Mouse (Mus musculus) midbrain, embryonic 16.5 days (tissue): Measurements from ENCODE around the gene Creld2. TPM values are rescaled to one million over a fixed set of nuclear protein-coding genes. Genes with fewer than 3 reads are reported as not detected.
"Not testable (repeated sequence)": the region's sequence is repeated elsewhere in the genome, so short reads cannot be mapped to it uniquely, and the experiment has no call there.

Source experiments
- ATAC-seq: fragments of 200-750 bp; cut with Nextera tagmentation; 2 replicates; pipeline ENCODE4 v1.8.0; 2017; ENCODE audit warnings: moderate TSS enrichment
- H3K27ac ChIP-seq: fragments of 300-500 bp; sonication (generic); 2 replicates; pipeline ENCODE4 v1.5.1; 2014; ENCODE audit warnings: mild to moderate bottlenecking, low read length, mixed read lengths
- H3K27me3 ChIP-seq: fragments of 300-500 bp; sonication (generic); 2 replicates; pipeline ENCODE4 v1.6.1; 2014; ENCODE audit warnings: low read depth, low read length, mixed read lengths; ENCODE audit not compliant: control insufficient read depth, insufficient read depth
- H3K36me3 ChIP-seq: fragments of 300-500 bp; sonication (generic); 2 replicates; pipeline ENCODE4 v1.6.1; 2014; ENCODE audit warnings: mild to moderate bottlenecking, low read length, moderate library complexity, mixed read lengths; ENCODE audit not compliant: control insufficient read depth, insufficient read depth
- H3K4me1 ChIP-seq: fragments of 300-500 bp; sonication (generic); 2 replicates; pipeline ENCODE4 v1.6.1; 2014; ENCODE audit warnings: mild to moderate bottlenecking, low read length, mixed read lengths; ENCODE audit not compliant: control insufficient read depth, insufficient read depth
- H3K4me2 ChIP-seq: fragments of 300-500 bp; sonication (generic); 2 replicates; pipeline ENCODE4 v1.6.1; 2014; ENCODE audit warnings: mild to moderate bottlenecking, low read length, mixed read lengths
- H3K4me3 ChIP-seq: fragments of 300-500 bp; sonication (generic); 2 replicates; pipeline ENCODE4 v1.5.1; 2014; ENCODE audit warnings: low read depth, mild to moderate bottlenecking, low read length, moderate library complexity, mixed read lengths
- H3K9ac ChIP-seq: fragments of 300-500 bp; sonication (generic); 2 replicates; pipeline ENCODE4 v1.6.1; 2014; ENCODE audit warnings: low read depth, low read length, mixed read lengths
- H3K9me3 ChIP-seq: fragments of 300-500 bp; sonication (generic); replicated peaks from 2 replicates; pipeline ENCODE4 v1.6.1; 2014; ENCODE audit warnings: mild to moderate bottlenecking, low read length, mixed read lengths; ENCODE audit not compliant: control insufficient read depth, poor library complexity, severe bottlenecking
- WGBS: fragments of 180-500 bp; shearing (Covaris S2); extraction: QIAGEN DNeasy Blood & Tissue Kit; methylation state at CpG from one replicate; pipeline ENCODE4 v1.1.7; 2014; 5-methylcytosine and 5-hydroxymethylcytosine counted together
- polyA plus RNA-seq: library from polyadenylated mRNA; unstranded; fragments of >200 nt; fragmentation: Nextera tagmentation; extraction: Ambion mirVana; gene quantifications from 2 replicates; pipeline ENCODE4 v1.2.1, GENCODE M21; 2015

The Creld2 gene
- polyA plus RNA-seq, 1 experiment from 2014 or later = 60.6 TPM

- H3K9ac ChIP-seq = no peak overlapping the region
- H3K4me1 ChIP-seq = no peaks in the 10 kb centered on the region
- 97% methylated on average over 2 of the region's 2 CpGs for WGBS
- no peak overlapping the region for H3K27ac ChIP-seq
- ATAC-seq = no peak
- no peaks in the 10 kb centered on the region for H3K27me3 ChIP-seq
- no peak overlapping the region for H3K4me2 ChIP-seq
- H3K4me3 ChIP-seq = no peak overlapping the region
- H3K36me3 ChIP-seq = peaks cover 12% of the 10 kb centered on the region; the same call in 1 of the 2 replicates
- H3K9me3 ChIP-seq = no peaks in the 10 kb centered on the region
Measured at GRCm38 (mm10) chr15:88810369-88810768, 9.1 kb upstream of the Creld2 start.

GRCm38 (mm10) chr15:88813262-88813661 is 6.2 kb upstream of the Creld2 start:
- 92% methylated on average over 3 of the region's 3 CpGs for WGBS
- Histone ChIP-seq H3K4me1 (peaks cover under 1% of the 10 kb centered on the region), H3K36me3 (0 out of 2 replicates have a peak, but pooled peaks cover 2% of the 10 kb centered on the region), H3K9ac (no peak overlapping the region), H3K4me3 (no peak overlapping the region), H3K4me2 (no peak overlapping the region), H3K9me3 (no peaks in the 10 kb centered on the region), H3K27me3 (no peaks in the 10 kb centered on the region), H3K27ac (no peak overlapping the region)
- ATAC-seq = no peak

GRCm38 (mm10) chr15:88813873-88814272 is 5.6 kb upstream of the Creld2 start:
- not testable (repeated sequence) for H3K9me3 ChIP-seq, ATAC-seq, H3K4me1 ChIP-seq, H3K4me2 ChIP-seq, H3K27ac ChIP-seq, H3K4me3 ChIP-seq, H3K9ac ChIP-seq, H3K36me3 ChIP-seq, H3K27me3 ChIP-seq
- whole genome bisulfite sequencing = 95% methylated on average over 2 of the region's 2 CpGs

- no peak overlapping the region for H3K4me2 ChIP-seq
- 96% methylated on average over 11 of the region's 11 CpGs for WGBS
- no peak overlapping the region for H3K4me3 ChIP-seq
- H3K27me3 ChIP-seq = no peaks in the 10 kb centered on the region
- no peak overlapping the region for H3K9ac ChIP-seq
- no peak overlapping the region for H3K27ac ChIP-seq
- no peak for ATAC-seq
- no peaks in the 10 kb centered on the region for H3K9me3 ChIP-seq
- H3K4me1 ChIP-seq = peaks cover 5% of the 10 kb centered on the region
- no peaks in the 10 kb centered on the region for H3K36me3 ChIP-seq
Measured at GRCm38 (mm10) chr15:88814411-88815047, 4.9 kb upstream of the Creld2 start.

- H3K27me3 ChIP-seq = no peaks in the 10 kb centered on the region
- no peaks in the 10 kb centered on the region for H3K36me3 ChIP-seq
- WGBS = 94% methylated on average over 6 of the region's 6 CpGs
- peaks cover 8% of the 10 kb centered on the region for H3K4me1 ChIP-seq
- no peak overlapping the region for H3K4me3 ChIP-seq
- H3K27ac ChIP-seq = no peak overlapping the region
- H3K4me2 ChIP-seq = no peak overlapping the region
- H3K9ac ChIP-seq = no peak overlapping the region
- H3K9me3 ChIP-seq = no peaks in the 10 kb centered on the region
- no peak for ATAC-seq
Measured at GRCm38 (mm10) chr15:88815196-88815700, 4.2 kb upstream of the Creld2 start.

- Histone ChIP-seq H3K9ac (peak overlapping the region; percentile 85), H3K4me2 (peak overlapping the region; percentile 85), H3K27me3 (no peaks in the 10 kb centered on the region), H3K4me1 (peaks cover 19% of the 10 kb centered on the region), H3K4me3 (peak overlapping the region; percentile 94), H3K27ac (peak overlapping the region; percentile 76), H3K9me3 (no peaks in the 10 kb centered on the region), H3K36me3 (peaks cover 12% of the 10 kb centered on the region)
- ATAC-seq = 0 out of 2 replicates have a peak, but pooled peaks have one; percentile 1
- under 1% methylated on average over 23 of the region's 23 CpGs for WGBS
Measured at GRCm38 (mm10) chr15:88819906-88820303, 459 bp downstream of the Creld2 start.

- Histone ChIP-seq H3K27ac (no peak overlapping the region), H3K36me3 (peaks cover 20% of the 10 kb centered on the region), H3K4me3 (no peak overlapping the region), H3K27me3 (no peaks in the 10 kb centered on the region), H3K9me3 (no peaks in the 10 kb centered on the region), H3K4me1 (peaks cover 19% of the 10 kb centered on the region), H3K9ac (0 out of 2 replicates have a peak overlapping the region, but pooled peaks have one; percentile 6), H3K4me2 (no peak overlapping the region; the same call in 1 of the 2 replicates)
- 86% methylated on average over 7 of the region's 7 CpGs for WGBS
- no peak for ATAC-seq
Measured at GRCm38 (mm10) chr15:88821403-88821802, 2.0 kb downstream of the Creld2 start.

- ATAC-seq = no peak
- Histone ChIP-seq H3K9ac (no peak overlapping the region), H3K4me1 (peaks cover 19% of the 10 kb centered on the region), H3K27ac (no peak overlapping the region), H3K4me3 (no peak overlapping the region), H3K4me2 (no peak overlapping the region), H3K9me3 (no peaks in the 10 kb centered on the region), H3K27me3 (no peaks in the 10 kb centered on the region), H3K36me3 (peaks cover 26% of the 10 kb centered on the region)
- WGBS = 92% methylated on average over 7 of the region's 7 CpGs
Measured at GRCm38 (mm10) chr15:88822513-88822912, 3.1 kb downstream of the Creld2 start.

GRCm38 (mm10) chr15:88823376-88823775 is 3.9 kb downstream of the Creld2 start:
- H3K9me3 ChIP-seq = no peaks in the 10 kb centered on the region
- no peak overlapping the region for H3K4me3 ChIP-seq
- no peak overlapping the region for H3K9ac ChIP-seq
- 95% methylated on average over 5 of the region's 5 CpGs for WGBS
- no peak overlapping the region for H3K4me2 ChIP-seq
- H3K4me1 ChIP-seq = peaks cover 17% of the 10 kb centered on the region
- H3K27me3 ChIP-seq = no peaks in the 10 kb centered on the region
- ATAC-seq = no peak
- H3K27ac ChIP-seq = no peak overlapping the region
- peaks cover 26% of the 10 kb centered on the region for H3K36me3 ChIP-seq
